ENCODE assay signal across 22 mouse cellular contexts in genomic region chr4:119957970-119958369, GRCm38 (mm10).
"Had no signal": no experiment of that assay in that cellular context is flagged by ENCODE, and none has a peak within 500 bp of the region (broad histone marks: within the 10 kb centered on the region; RNA-seq: fewer than 3 reads in every experiment).

No protein-coding gene starts in this region.

- DNase-seq: heart, postnatal 10 days; heart, postnatal 14 days; heart, postnatal 36 days; heart, postnatal 4 days; kidney, adult 11 months; kidney, adult 18-20 months; kidney, adult 2 months; kidney, adult 8-10 months; kidney, adult 9 months; kidney, postnatal 10 days; kidney, postnatal 14 days; kidney, postnatal 25 days; kidney, postnatal 36 days; kidney, postnatal 4 days; layer of hippocampus, adult 9-11 months; layer of hippocampus, postnatal 36 days had no signal

- ATAC-seq: hindbrain, embryonic 16.5 days; hindbrain, postnatal 0 days; inflammation-experienced regulatory T-cells, adult 6 months; intestine, embryonic 15.5 days; intestine, embryonic 16.5 days; intestine, postnatal 0 days had no signal
